Mouse (Mus musculus): Measurements from ENCODE around the gene Pbx4. TPM values are rescaled to one million over a fixed set of nuclear protein-coding genes. Genes with fewer than 3 reads are reported as not detected.

The Pbx4 gene
- polyA plus RNA-seq, 1 experiment from 2014 or later = 10.0 TPM

- H3K4me1 ChIP-seq (replicated peaks) = peaks cover 3% of the 10 kb centered on the region
- H3K9me3 ChIP-seq = no peaks in the 10 kb centered on the region
- peaks cover 53% of the 10 kb centered on the region for H3K27me3 ChIP-seq
- no peak overlapping the region for H3K27ac ChIP-seq
- WGBS = 48% methylated on average over 10 of the region's 10 CpGs
- H3K4me2 ChIP-seq = no peak overlapping the region
- ATAC-seq (ENCODE audit: insufficient number of reproducible peaks, insufficient read depth, low FRiP score, low TSS enrichment, low read depth) = no peak
- H3K4me3 ChIP-seq (replicated peaks) = no peak overlapping the region
- no peaks in the 10 kb centered on the region for H3K36me3 ChIP-seq
- no peak overlapping the region for H3K9ac ChIP-seq (replicated peaks)
These were observed 43.8 kb downstream of the Pbx4 start for GRCm38 (mm10) chr8:69876097-69876496.

- WGBS = 80% methylated on average over 10 of the region's 10 CpGs
These were observed 44.7 kb downstream of the Pbx4 start for GRCm38 (mm10) chr8:69876967-69877366.

GRCm38 (mm10) chr8:69877396-69877795 is 45.1 kb downstream of the Pbx4 start:
- 88% methylated on average over 4 of the region's 4 CpGs for WGBS
- no peak for ATAC-seq (ENCODE audit: insufficient number of reproducible peaks, insufficient read depth, low FRiP score, low TSS enrichment, low read depth)
- Histone ChIP-seq H3K27ac (no peak overlapping the region), H3K4me1 (replicated peaks) (peaks cover 14% of the 10 kb centered on the region), H3K27me3 (peaks cover 66% of the 10 kb centered on the region), H3K4me2 (no peak overlapping the region), H3K36me3 (no peaks in the 10 kb centered on the region), H3K4me3 (replicated peaks) (no peak overlapping the region), H3K9ac (replicated peaks) (no peak overlapping the region), H3K9me3 (no peaks in the 10 kb centered on the region)

More at GRCm38 (mm10) chr8:69876967-69877366, 44.7 kb downstream of the Pbx4 start:
- Histone ChIP-seq H3K4me1 (replicated peaks) (peaks cover 12% of the 10 kb centered on the region), H3K27ac (no peak overlapping the region), H3K9ac (replicated peaks) (no peak overlapping the region), H3K36me3 (no peaks in the 10 kb centered on the region), H3K27me3 (peaks cover 62% of the 10 kb centered on the region), H3K9me3 (no peaks in the 10 kb centered on the region), H3K4me3 (replicated peaks) (no peak overlapping the region), H3K4me2 (no peak overlapping the region)
- no peak for ATAC-seq (ENCODE audit: insufficient number of reproducible peaks, insufficient read depth, low FRiP score, low TSS enrichment, low read depth)

- no peak for ATAC-seq (ENCODE audit: insufficient number of reproducible peaks, insufficient read depth, low FRiP score, low TSS enrichment, low read depth)
- H3K4me3 ChIP-seq (replicated peaks) = no peak overlapping the region
- H3K27ac ChIP-seq = no peak overlapping the region
- peaks cover 14% of the 10 kb centered on the region for H3K4me1 ChIP-seq (replicated peaks)
- no peaks in the 10 kb centered on the region for H3K9me3 ChIP-seq
- peaks cover 72% of the 10 kb centered on the region for H3K27me3 ChIP-seq
- 62% methylated on average over 3 of the region's 3 CpGs for WGBS
- H3K36me3 ChIP-seq = no peaks in the 10 kb centered on the region
- H3K9ac ChIP-seq (replicated peaks) = no peak overlapping the region
- H3K4me2 ChIP-seq = no peak overlapping the region
These were observed 45.7 kb downstream of the Pbx4 start for GRCm38 (mm10) chr8:69877992-69878391.

- Histone ChIP-seq H3K4me1 (replicated peaks) (peaks cover 14% of the 10 kb centered on the region), H3K4me2 (no peak overlapping the region), H3K36me3 (no peaks in the 10 kb centered on the region), H3K27me3 (peaks cover 89% of the 10 kb centered on the region), H3K9ac (replicated peaks) (no peak overlapping the region), H3K4me3 (replicated peaks) (no peak overlapping the region), H3K27ac (no peak overlapping the region), H3K9me3 (no peaks in the 10 kb centered on the region)
- WGBS = 58% methylated on average over 8 of the region's 8 CpGs
- no peak for ATAC-seq (ENCODE audit: insufficient number of reproducible peaks, insufficient read depth, low FRiP score, low TSS enrichment, low read depth)
These were observed 47.4 kb downstream of the Pbx4 start for GRCm38 (mm10) chr8:69879678-69880077.

- H3K36me3 ChIP-seq = no peaks in the 10 kb centered on the region
- H3K9me3 ChIP-seq = no peaks in the 10 kb centered on the region
- peak overlapping the region; percentile 56 for H3K4me2 ChIP-seq
- H3K27me3 ChIP-seq = peaks cover 100% of the 10 kb centered on the region
- H3K4me3 ChIP-seq (replicated peaks) = peak overlapping the region; percentile 41
- H3K9ac ChIP-seq (replicated peaks) = no peak overlapping the region
- H3K27ac ChIP-seq = no peak overlapping the region
- H3K4me1 ChIP-seq (replicated peaks) = peaks cover 16% of the 10 kb centered on the region
- ATAC-seq (ENCODE audit: insufficient number of reproducible peaks, insufficient read depth, low FRiP score, low TSS enrichment, low read depth) = no peak
- WGBS = 9% methylated on average over 37 of the region's 37 CpGs
These were observed 48.5 kb downstream of the Pbx4 start for GRCm38 (mm10) chr8:69880841-69881240.

GRCm38 (mm10) chr8:69881261-69881865 is 49.1 kb downstream of the Pbx4 start:
- Histone ChIP-seq H3K4me1 (replicated peaks) (peaks cover 20% of the 10 kb centered on the region), H3K9me3 (no peaks in the 10 kb centered on the region), H3K36me3 (no peaks in the 10 kb centered on the region), H3K27me3 (peaks cover 100% of the 10 kb centered on the region), H3K4me3 (replicated peaks) (peak overlapping the region; percentile 41), H3K27ac (no peak overlapping the region), H3K4me2 (peak overlapping the region; percentile 56), H3K9ac (replicated peaks) (peak overlapping the region; percentile 23; the same call in 1 of the 2 replicates)
- ATAC-seq (ENCODE audit: insufficient number of reproducible peaks, insufficient read depth, low FRiP score, low TSS enrichment, low read depth) = no peak
- WGBS = 20% methylated on average over 79 of the region's 79 CpGs

- peaks cover 100% of the 10 kb centered on the region for H3K27me3 ChIP-seq
These were observed 49.9 kb downstream of the Pbx4 start for GRCm38 (mm10) chr8:69882021-69882756.

GRCm38 (mm10) chr8:69882833-69883600 is 50.7 kb downstream of the Pbx4 start:
- 13% methylated on average over 52 of the region's 52 CpGs for WGBS
- no peak for ATAC-seq (ENCODE audit: insufficient number of reproducible peaks, insufficient read depth, low FRiP score, low TSS enrichment, low read depth)
- Histone ChIP-seq H3K9ac (replicated peaks) (no peak overlapping the region), H3K27ac (no peak overlapping the region), H3K4me3 (replicated peaks) (peak overlapping the region; percentile 41), H3K36me3 (no peaks in the 10 kb centered on the region), H3K4me1 (replicated peaks) (peaks cover 36% of the 10 kb centered on the region), H3K4me2 (peak overlapping the region; percentile 56; the same call in 1 of the 2 replicates), H3K9me3 (no peaks in the 10 kb centered on the region), H3K27me3 (peaks cover 100% of the 10 kb centered on the region)

More at GRCm38 (mm10) chr8:69882021-69882756, 49.9 kb downstream of the Pbx4 start:
- H3K36me3 ChIP-seq = no peaks in the 10 kb centered on the region
- H3K4me3 ChIP-seq (replicated peaks) = peak overlapping the region; percentile 41
- WGBS = 8% methylated on average over 103 of the region's 103 CpGs
- H3K27ac ChIP-seq = no peak overlapping the region
- H3K9me3 ChIP-seq = no peaks in the 10 kb centered on the region
- H3K9ac ChIP-seq (replicated peaks) = peak overlapping the region; percentile 23; the same call in 1 of the 2 replicates
- ATAC-seq (ENCODE audit: insufficient number of reproducible peaks, insufficient read depth, low FRiP score, low TSS enrichment, low read depth) = peak; percentile 10; the same call in 1 of the 2 replicates
- peaks cover 28% of the 10 kb centered on the region for H3K4me1 ChIP-seq (replicated peaks)
- peak overlapping the region; percentile 56 for H3K4me2 ChIP-seq

GRCm38 (mm10) chr8:69884141-69884540 is 51.9 kb downstream of the Pbx4 start:
- no peak overlapping the region for H3K9ac ChIP-seq (replicated peaks)

More at GRCm38 (mm10) chr8:69884141-69884540, 51.9 kb downstream of the Pbx4 start:
- Histone ChIP-seq H3K9me3 (no peaks in the 10 kb centered on the region), H3K27me3 (peaks cover 100% of the 10 kb centered on the region), H3K27ac (no peak overlapping the region), H3K4me3 (replicated peaks) (no peak overlapping the region), H3K4me2 (no peak overlapping the region), H3K36me3 (no peaks in the 10 kb centered on the region), H3K4me1 (replicated peaks) (peaks cover 47% of the 10 kb centered on the region)
- no peak for ATAC-seq (ENCODE audit: insufficient number of reproducible peaks, insufficient read depth, low FRiP score, low TSS enrichment, low read depth)
- 53% methylated on average over 13 of the region's 13 CpGs for WGBS
